Mouse (Mus musculus) kidney, adult 2 months (tissue): Measurements from ENCODE around the gene Taf1b. TPM values are rescaled to one million over a fixed set of nuclear protein-coding genes. Genes with fewer than 3 reads are reported as not detected.

Experiments
- DNase-seq: peaks from one replicate; pipeline ENCODE4 v3.0.0; 2021
- H3K27ac ChIP-seq: fragments of 200-500 bp; 2 replicates; pipeline ENCODE4 v1.5.1; 2012; ENCODE audit warnings: low read depth, low read length, control low read depth, inconsistent platforms; ENCODE audit not compliant: insufficient read depth
- H3K27me3 ChIP-seq: fragments of 200-500 bp; replicated peaks from 2 replicates; pipeline ENCODE4 v1.6.1; 2012; ENCODE audit warnings: mild to moderate bottlenecking, moderate library complexity, low read length, inconsistent platforms; ENCODE audit not compliant: control insufficient read depth, insufficient read depth
- H3K36me3 ChIP-seq: fragments of 200-500 bp; 2 replicates; pipeline ENCODE4 v1.6.1; 2012; ENCODE audit warnings: mild to moderate bottlenecking, moderate library complexity, low read length, inconsistent platforms; ENCODE audit not compliant: control insufficient read depth, insufficient read depth
- H3K4me1 ChIP-seq: fragments of 200-500 bp; 2 replicates; pipeline ENCODE4 v1.6.1; 2011; ENCODE audit warnings: low read length; ENCODE audit not compliant: control insufficient read depth, insufficient read depth
- H3K4me3 ChIP-seq: fragments of 200-500 bp; 2 replicates; pipeline ENCODE4 v1.5.1; 2011; ENCODE audit warnings: mild to moderate bottlenecking, low read depth, low read length, control low read depth; ENCODE audit not compliant: insufficient read depth
- CTCF ChIP-seq: fragments of 200-500 bp; conservative IDR thresholded peaks from 2 replicates; pipeline ENCODE4 v1.5.1; 2011; ENCODE audit warnings: low read depth, mild to moderate bottlenecking, control low read depth, low read length, moderate library complexity, mixed read lengths; ENCODE audit not compliant: insufficient read depth, insufficient read length
- POLR2A ChIP-seq: fragments of 200-500 bp; IDR thresholded peaks from one replicate; pipeline ENCODE4 v1.6.1; 2011; ENCODE audit warnings: low read depth, low read length, control low read depth
- WGBS: fragments of 180-500 bp; shearing (Covaris S2); methylation state at CpG from one replicate; pipeline ENCODE4 v1.1.7; 2018; 5-methylcytosine and 5-hydroxymethylcytosine counted together
- polyA plus RNA-seq: library from polyadenylated mRNA; depleted of rRNA; stranded (reverse); fragments of >200 nt; gene quantifications from 2 replicates; pipeline ENCODE4 v1.2.3, GENCODE M21; 2012

Gene Taf1b
- polyA plus RNA-seq, 1 experiment = 9.5 TPM

DNA sequence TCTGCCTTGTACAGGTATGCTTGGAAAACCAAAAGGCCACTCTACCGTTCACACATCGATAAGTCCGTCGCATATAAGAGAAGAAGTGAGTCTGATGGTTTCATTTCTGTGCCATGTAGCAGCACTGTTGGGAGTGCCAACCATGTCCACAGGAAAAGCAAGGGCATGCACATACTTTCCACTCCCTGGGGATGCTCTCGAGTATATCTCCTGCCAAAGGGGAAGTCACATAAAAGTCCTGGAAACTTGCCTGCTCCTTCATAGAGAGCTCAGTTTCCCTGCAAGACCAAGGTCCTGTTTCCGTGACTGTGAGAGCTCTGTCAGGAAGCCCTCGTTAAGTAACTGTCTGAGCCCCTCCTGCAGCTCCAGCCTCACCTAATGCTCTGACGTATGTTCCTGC lies 57.8 kb downstream of the Taf1b start:
- H3K36me3 ChIP-seq = no peaks in the 10 kb centered on the region; the same call in 1 of the 2 replicates
- TF ChIP-seq POLR2A (no peak), CTCF (no peak)
- no peaks in the 10 kb centered on the region for H3K27me3 ChIP-seq
- WGBS = 73% methylated on average over 8 of the region's 8 CpGs
- H3K4me3 ChIP-seq = no peak overlapping the region
- DNase-seq = no peak
- no peaks in the 10 kb centered on the region for H3K4me1 ChIP-seq
- H3K27ac ChIP-seq = no peak overlapping the region

DNA sequence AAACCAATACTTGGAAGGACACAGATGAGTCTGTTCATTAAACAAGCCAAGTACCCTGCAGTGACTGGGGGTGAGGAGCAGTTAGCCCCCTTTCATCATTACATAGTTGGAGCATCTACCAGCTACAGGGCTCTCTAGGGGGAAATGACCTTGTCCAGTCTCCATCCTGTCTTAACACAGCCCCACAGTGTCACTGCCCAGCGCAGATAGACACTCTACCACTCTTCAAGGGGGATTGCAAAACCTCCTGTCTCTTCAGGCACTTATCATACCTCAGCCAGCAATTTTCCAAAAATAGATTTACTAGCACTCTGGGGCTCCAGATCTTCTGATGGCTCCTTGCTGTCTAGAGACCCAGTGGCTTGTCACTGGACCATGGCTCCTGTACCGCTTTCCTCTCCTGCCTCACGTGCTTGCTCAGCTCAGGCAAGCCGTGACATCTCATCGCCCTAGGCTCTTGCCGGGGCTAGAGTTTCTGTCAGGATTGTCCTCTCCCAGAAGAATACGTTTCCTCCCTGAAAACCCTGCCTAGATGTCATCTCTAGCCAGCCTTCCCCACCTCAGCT lies 65.3 kb downstream of the Taf1b start:
- no peak for TF ChIP-seq POLR2A
- no peak for TF ChIP-seq CTCF
- DNase-seq = no peak

DNA sequence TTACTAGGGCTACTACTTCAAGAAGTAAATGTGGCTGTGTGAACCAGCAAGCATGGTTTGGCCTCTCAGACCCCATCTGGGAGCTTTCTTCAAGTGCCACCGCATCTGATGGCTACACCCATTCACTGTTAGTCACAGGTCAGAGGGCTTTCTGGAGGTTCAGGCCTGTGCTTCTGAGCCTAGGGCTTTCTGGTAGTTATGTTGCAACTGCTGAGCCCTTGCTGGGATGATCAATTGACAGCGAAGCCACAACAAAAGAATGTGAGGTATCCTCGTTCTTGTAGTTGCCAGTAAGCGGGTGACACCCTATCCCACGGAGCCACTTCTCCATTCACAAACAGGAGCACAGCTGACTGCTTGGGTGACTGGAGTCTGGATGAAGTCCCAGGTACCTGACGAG lies 67.2 kb downstream of the Taf1b start:
- DNase-seq = no peak
- 75% methylated on average over 6 of the region's 6 CpGs for WGBS
- no peak for TF ChIP-seq POLR2A
- no peak for TF ChIP-seq CTCF

More for the DNA sequence above, 65.3 kb downstream of the Taf1b start:
- Histone ChIP-seq H3K36me3 (no peaks in the 10 kb centered on the region), H3K27me3 (no peaks in the 10 kb centered on the region), H3K4me1 (no peaks in the 10 kb centered on the region), H3K27ac (no peak overlapping the region), H3K4me3 (no peak overlapping the region)
- 82% methylated on average over 7 of the region's 7 CpGs for WGBS

DNA sequence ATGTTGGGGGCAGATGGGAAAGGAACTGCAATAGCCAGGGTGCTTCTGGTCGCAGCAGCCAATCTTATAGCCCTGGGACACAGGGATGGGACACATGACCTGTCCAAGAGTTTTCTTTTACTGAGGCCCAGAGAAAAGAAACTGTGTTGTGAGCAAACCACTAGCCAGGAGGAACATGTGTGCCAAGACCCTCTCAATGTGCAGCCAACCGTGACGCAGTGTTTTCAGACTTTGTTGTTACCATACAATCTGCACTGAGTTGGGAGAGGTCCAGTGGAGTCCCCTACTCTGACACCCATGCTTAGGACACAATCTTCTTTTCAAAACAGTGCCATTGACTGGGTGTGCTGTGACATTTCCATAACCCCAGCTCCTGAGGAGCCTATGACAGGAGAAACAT lies 69.4 kb downstream of the Taf1b start:
- Histone ChIP-seq H3K4me3 (no peak overlapping the region), H3K36me3 (no peaks in the 10 kb centered on the region), H3K27ac (no peak overlapping the region), H3K27me3 (peaks cover 2% of the 10 kb centered on the region; the same call in 1 of the 2 replicates), H3K4me1 (no peaks in the 10 kb centered on the region)
- 70% methylated on average over 3 of the region's 3 CpGs for WGBS
- DNase-seq = no peak
- TF ChIP-seq POLR2A = no peak
- no peak for TF ChIP-seq CTCF

More for the DNA sequence above, 67.2 kb downstream of the Taf1b start:
- Histone ChIP-seq H3K36me3 (no peaks in the 10 kb centered on the region), H3K27ac (no peak overlapping the region), H3K4me3 (no peak overlapping the region), H3K4me1 (no peaks in the 10 kb centered on the region), H3K27me3 (no peaks in the 10 kb centered on the region)

GRCm38 (mm10) chr12:24571523-24572392 lies 73.6 kb downstream of the Taf1b start, which contains the start of gene Grhl1:
Gene Grhl1, plus strand, starts transcription at chr12:24572283.
- Histone ChIP-seq H3K36me3 (no peaks in the 10 kb centered on the region), H3K4me1 (no peaks in the 10 kb centered on the region; the same call in 1 of the 2 replicates), H3K27me3 (peaks cover 2% of the 10 kb centered on the region; the same call in 1 of the 2 replicates), H3K4me3 (peak within 1 kb of the TSS; percentile 69), H3K27ac (no peak within 1 kb of the TSS)
- 4% methylated on average over 57 of the region's 64 CpGs for WGBS
- peak; percentile 96 for DNase-seq
- TF ChIP-seq CTCF = no peak
- no peak for TF ChIP-seq POLR2A

- no peak overlapping the region for H3K27ac ChIP-seq
- TF ChIP-seq POLR2A (no peak), CTCF (no peak)
- H3K27me3 ChIP-seq = peaks cover 2% of the 10 kb centered on the region; the same call in 1 of the 2 replicates
Observed at GRCm38 (mm10) chr12:24572421-24573274, 74.5 kb downstream of the Taf1b start.

GRCm38 (mm10) chr12:24573275-24573580 lies 75.1 kb downstream of the Taf1b start:
- H3K36me3 ChIP-seq = no peaks in the 10 kb centered on the region
- peak; percentile 3 for DNase-seq
- WGBS = 66% methylated on average over 3 of the region's 3 CpGs
- no peak for TF ChIP-seq POLR2A
- TF ChIP-seq CTCF = no peak
- peaks cover 2% of the 10 kb centered on the region; the same call in 1 of the 2 replicates for H3K27me3 ChIP-seq
- H3K4me1 ChIP-seq = no peaks in the 10 kb centered on the region; the same call in 1 of the 2 replicates
- H3K27ac ChIP-seq = no peak overlapping the region
- H3K4me3 ChIP-seq = no peak overlapping the region

More at GRCm38 (mm10) chr12:24572421-24573274, 74.5 kb downstream of the Taf1b start:
- Histone ChIP-seq H3K4me1 (no peaks in the 10 kb centered on the region; the same call in 1 of the 2 replicates), H3K36me3 (no peaks in the 10 kb centered on the region), H3K4me3 (peak overlapping the region; percentile 69)
- 5% methylated on average over 48 of the region's 48 CpGs for WGBS
- no peak for DNase-seq
